17 mouse cellular contexts compared by ENCODE assay signal in genomic region chr6:14191387-14192023, GRCm38 (mm10).
"Had no signal": no experiment of that assay in that cellular context is flagged by ENCODE, and none has a peak within 500 bp of the region (broad histone marks: within the 10 kb centered on the region; RNA-seq: fewer than 3 reads in every experiment).

No protein-coding gene starts in this region.

- ATAC-seq: midbrain, embryonic 15.5 days had no signal

- H3K4me1 ChIP-seq: kidney, embryonic 15.5 days; liver, embryonic 13.5 days; midbrain, embryonic 12.5 days; midbrain, embryonic 15.5 days; neural tube, embryonic 13.5 days; stomach, embryonic 15.5 days had no signal

- DNase-seq: kidney, adult 8-10 months; kidney, postnatal 10 days; kidney, postnatal 36 days; liver, embryonic 13.5 days; lung, adult 2 months; lung, postnatal 14 days; lung, postnatal 4 days; retina, postnatal 1 day; right cerebral cortex, postnatal 25 days; spleen, adult 18-20 months; thymus, postnatal 25 days had no signal

- H3K4me2 ChIP-seq: kidney, embryonic 15.5 days; liver, embryonic 13.5 days; midbrain, embryonic 12.5 days; midbrain, embryonic 15.5 days; neural tube, embryonic 13.5 days; stomach, embryonic 15.5 days had no signal

- H3K27me3 ChIP-seq: kidney, embryonic 15.5 days; liver, embryonic 13.5 days; midbrain, embryonic 12.5 days; midbrain, embryonic 15.5 days; neural tube, embryonic 13.5 days; stomach, embryonic 15.5 days had no signal

- H3K27ac ChIP-seq: kidney, embryonic 15.5 days; left cerebral cortex, adult 2 months; liver, embryonic 13.5 days; midbrain, embryonic 12.5 days; midbrain, embryonic 15.5 days; neural tube, embryonic 13.5 days; stomach, embryonic 15.5 days had no signal

- H3K36me3 ChIP-seq: kidney, embryonic 15.5 days; liver, embryonic 13.5 days; midbrain, embryonic 12.5 days; midbrain, embryonic 15.5 days; neural tube, embryonic 13.5 days; stomach, embryonic 15.5 days had no signal

- H3K9ac ChIP-seq: kidney, embryonic 15.5 days; liver, embryonic 13.5 days; midbrain, embryonic 12.5 days; midbrain, embryonic 15.5 days; neural tube, embryonic 13.5 days; stomach, embryonic 15.5 days had no signal

- H3K9me3 ChIP-seq: kidney, embryonic 15.5 days; liver, embryonic 13.5 days; midbrain, embryonic 12.5 days; midbrain, embryonic 15.5 days; neural tube, embryonic 13.5 days; stomach, embryonic 15.5 days had no signal

- H3K4me3 ChIP-seq: kidney, embryonic 15.5 days; left cerebral cortex, adult 2 months; liver, embryonic 13.5 days; midbrain, embryonic 12.5 days; midbrain, embryonic 15.5 days; neural tube, embryonic 13.5 days; stomach, embryonic 15.5 days had no signal
